Mouse (Mus musculus) MEL (cell line): ENCODE measurements at regions not wholly inside any gene's neighbourhood (a gene's known extent, or its start where the extent isn't known, plus 50 kb on each side); places are given as distances from the start of the nearest gene placed in this dataset.

Experiments
- CTCF ChIP-seq, 3 experiments: IDR thresholded peaks in 2 of 3; conservative IDR thresholded peaks in 1 of 3; 2 replicates each; pipeline ENCODE4 v1.5.1; 2011 to 2012; ENCODE audit warnings: low read length in 3 of 3, low read depth in 2 of 3, mild to moderate bottlenecking in 2 of 3, improper control_type of control experiment in 1 of 3, inconsistent platforms in 1 of 3, mixed read lengths in 1 of 3, moderate library complexity in 1 of 3; ENCODE audit not compliant: control insufficient read depth in 1 of 3, insufficient read depth in 1 of 3, poor library complexity in 1 of 3, severe bottlenecking in 1 of 3
- GATA1 ChIP-seq: IDR thresholded peaks from 2 replicates; pipeline ENCODE4 v1.6.1; 2011; ENCODE audit warnings: low read depth, low read length, improper control_type of control experiment
- RAD21 ChIP-seq: IDR thresholded peaks from 2 replicates; pipeline ENCODE4 v1.6.1; 2011; ENCODE audit warnings: mild to moderate bottlenecking, low read depth, low read length, improper control_type of control experiment
- TBP ChIP-seq: IDR thresholded peaks from 2 replicates; pipeline ENCODE4 v1.8.0; 2011; ENCODE audit warnings: low read depth, low read length, improper control_type of control experiment

GRCm38 (mm10) chr7:77928479-77929467 is 809.0 kb downstream of the Ntrk3 start:
- TF ChIP-seq TBP = no peak
- no peak for TF ChIP-seq RAD21
- TF ChIP-seq GATA1 = no peak
- no peak for TF ChIP-seq CTCF (IDR thresholded peaks at IDR 0.05 in 2 of 3, conservative IDR thresholded peaks at IDR 0.05 in 1 of 3; ENCODE audit: control insufficient read depth in 1 of 3, insufficient read depth in 1 of 3, low read depth in 2 of 3, low read length in 3 of 3, poor library complexity in 1 of 3, severe bottlenecking in 1 of 3)
